Mouse (Mus musculus) cerebellum, adult 2 months (tissue): ENCODE results near the gene Tspan6.

ENCODE experiments used
- CTCF ChIP-seq: fragments of 200-500 bp; IDR thresholded peaks from 2 replicates; pipeline ENCODE4 v1.5.1; 2011; ENCODE audit warnings: low read depth, mild to moderate bottlenecking, control low read depth, low read length, moderate library complexity, borderline replicate concordance; ENCODE audit not compliant: insufficient read depth
- POLR2A ChIP-seq: fragments of 200-500 bp; IDR thresholded peaks from 2 replicates; pipeline ENCODE4 v1.6.1; 2011; ENCODE audit warnings: low read length, control low read depth, borderline replicate concordance; ENCODE audit not compliant: insufficient read depth

DNA sequence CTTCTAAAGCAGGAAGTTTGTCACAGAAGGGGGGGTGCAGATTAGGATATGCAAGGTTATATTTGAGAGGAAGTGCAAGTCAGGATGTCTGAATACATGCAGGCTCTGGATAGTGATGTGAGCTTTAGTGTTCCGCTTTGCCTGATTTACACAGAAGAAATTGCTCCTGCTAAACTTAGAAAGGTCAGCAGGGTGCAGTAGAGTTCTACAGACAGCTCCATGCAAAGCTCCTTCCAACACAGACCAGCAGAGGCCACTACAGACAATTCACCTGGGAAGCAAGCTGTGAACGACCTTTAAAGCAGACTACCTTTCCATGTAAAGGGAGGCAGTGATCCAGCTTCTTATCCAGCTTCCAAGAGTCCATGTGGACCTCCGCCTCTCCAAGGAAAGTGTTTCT is 49.2 kb upstream of the Tspan6 start:
- TF ChIP-seq CTCF = peak; percentile 79
- no peak for TF ChIP-seq POLR2A
